Mouse (Mus musculus) spleen, adult 2 months (tissue): ENCODE results near the gene 1700017B05Rik.

Source experiments
- CTCF ChIP-seq: fragments of 200-500 bp; IDR thresholded peaks from 2 replicates; pipeline ENCODE4 v1.5.1; 2011; ENCODE audit warnings: mild to moderate bottlenecking, inconsistent platforms; ENCODE audit not compliant: insufficient read depth, insufficient read length, insufficient replicate concordance; ENCODE audit errors: extremely low read depth
- POLR2A ChIP-seq: fragments of 200-500 bp; IDR thresholded peaks from 2 replicates; pipeline ENCODE4 v1.6.1; 2011; ENCODE audit warnings: low read depth, low read length, inconsistent platforms

DNA sequence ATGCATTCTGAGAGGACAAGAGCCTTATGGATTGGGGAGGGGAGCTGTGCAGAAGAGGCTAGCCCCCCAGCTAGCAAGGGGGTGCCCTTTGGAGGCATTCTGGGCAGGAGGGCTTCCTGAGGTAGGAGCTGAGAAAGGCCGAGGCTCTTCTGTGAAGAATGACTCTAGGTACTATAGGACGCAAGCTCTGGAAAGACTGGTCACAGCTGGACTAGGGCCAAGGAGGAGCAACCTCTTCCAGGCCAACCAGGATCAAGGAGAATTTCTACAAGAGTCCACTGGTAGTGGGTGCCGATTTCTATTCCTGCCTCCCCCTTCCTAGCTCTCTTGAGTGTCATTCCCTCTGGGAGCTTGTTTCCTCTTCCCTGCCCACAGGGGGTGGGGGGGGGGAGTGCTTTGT, 20.3 kb upstream of the 1700017B05Rik start:
- TF ChIP-seq POLR2A (no peak), CTCF (no peak)
